Mouse (Mus musculus) adrenal gland, postnatal 14 days (tissue): ENCODE results near the gene Atad3a. TPM values are rescaled to one million over a fixed set of nuclear protein-coding genes. Genes with fewer than 3 reads are reported as not detected.
"Not testable (repeated sequence)": the region's sequence is repeated elsewhere in the genome, so short reads cannot be mapped to it uniquely, and the experiment has no call there.

Experiments
- DNase-seq: peaks from one replicate; pipeline ENCODE4 v3.0.0; 2021; ENCODE audit warnings: mixed read lengths
- total RNA-seq: library from RNA; stranded (reverse); gene quantifications from 2 replicates; pipeline ENCODE4 v1.2.3, GENCODE M21; 2021

Gene Atad3a
- total RNA-seq, 1 experiment from 2014 or later = 117 TPM

DNA sequence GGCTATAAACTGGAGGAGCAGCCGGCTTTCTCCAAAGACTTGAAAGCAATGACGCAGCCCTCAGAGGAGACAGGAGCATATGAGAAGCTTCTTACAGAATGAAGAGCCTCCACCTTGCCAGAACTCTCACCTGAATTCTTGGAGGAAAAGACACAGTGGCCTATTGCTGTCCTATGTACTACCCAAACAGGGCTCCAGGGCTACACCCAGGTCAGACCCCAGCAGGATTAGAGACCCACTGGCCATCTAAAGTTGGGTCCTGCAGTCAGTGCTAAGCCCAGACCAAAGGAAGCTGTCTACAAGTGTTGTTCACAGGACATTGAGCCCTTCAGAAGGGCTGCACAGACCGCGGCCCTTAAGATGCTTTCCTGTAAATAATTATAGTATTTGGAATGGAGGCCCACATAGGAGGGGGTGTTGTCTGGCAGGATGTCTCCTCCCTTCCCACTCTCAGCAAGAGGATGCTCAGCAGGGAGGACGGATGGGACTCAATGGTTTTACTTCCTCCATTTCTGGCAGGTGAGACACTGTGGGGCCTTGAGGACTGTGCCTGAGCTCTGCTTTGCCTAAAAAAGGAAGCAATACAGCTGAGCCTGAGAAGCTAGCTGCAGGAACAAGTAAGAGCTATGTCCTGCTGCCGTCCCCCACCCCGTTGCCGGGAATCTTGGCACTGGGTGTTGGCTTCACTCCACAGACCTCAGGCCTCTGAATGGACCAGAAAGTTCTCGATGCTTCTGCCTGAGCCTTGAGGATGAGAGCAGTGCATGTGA lies 14.3 kb upstream of the Atad3a start:
- DNase-seq = peak; percentile 66

- DNase-seq = peak; percentile 94
Observed at GRCm38 (mm10) chr4:155774280-155774754, 13.4 kb upstream of the Atad3a start, which contains the start of gene Vwa1. Gene Vwa1 (minus strand): TSS chr4:155774698.

- DNase-seq = no peak
Observed at GRCm38 (mm10) chr4:155773335-155774078, 12.6 kb upstream of the Atad3a start.

DNA sequence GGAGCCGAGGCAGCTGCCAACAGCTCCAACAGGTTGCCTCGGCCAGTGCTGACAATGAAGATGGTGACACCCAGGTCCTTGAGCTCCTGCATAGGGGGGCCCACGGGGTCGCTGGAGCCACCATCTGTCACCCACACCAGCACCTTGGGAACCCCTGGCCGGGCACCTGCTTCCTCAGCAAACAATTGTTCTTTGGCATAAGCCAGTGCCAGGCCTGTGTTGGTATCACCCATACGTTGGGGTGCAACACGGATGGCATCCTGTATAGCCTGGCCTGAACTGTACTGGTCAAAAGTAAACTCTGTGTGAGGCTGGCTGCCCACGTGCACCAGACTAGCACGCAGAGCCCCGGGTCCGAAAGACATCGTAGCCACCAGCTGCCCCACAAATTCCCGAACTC lies 11.9 kb upstream of the Atad3a start:
- DNase-seq = no peak

DNA sequence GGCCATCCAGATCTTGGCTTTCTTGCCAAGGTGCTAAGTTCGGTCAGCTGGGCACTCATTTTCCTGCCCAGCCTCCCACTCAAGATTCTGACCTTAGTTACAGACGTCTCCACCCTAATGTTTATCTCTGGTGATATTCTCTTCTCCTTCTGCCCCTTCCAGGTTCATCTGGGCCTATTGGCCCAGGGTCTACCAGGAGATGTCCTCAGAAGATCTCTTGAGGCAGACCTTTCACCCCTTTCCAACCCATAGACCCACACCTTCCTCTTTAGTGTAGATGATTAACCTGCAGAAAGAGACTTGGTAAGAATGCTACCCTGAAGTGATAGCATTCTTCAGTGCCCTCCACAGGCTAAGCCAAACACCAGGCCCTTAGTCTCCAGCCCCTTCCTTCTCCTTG lies 10.8 kb upstream of the Atad3a start:
- no peak for DNase-seq

DNA sequence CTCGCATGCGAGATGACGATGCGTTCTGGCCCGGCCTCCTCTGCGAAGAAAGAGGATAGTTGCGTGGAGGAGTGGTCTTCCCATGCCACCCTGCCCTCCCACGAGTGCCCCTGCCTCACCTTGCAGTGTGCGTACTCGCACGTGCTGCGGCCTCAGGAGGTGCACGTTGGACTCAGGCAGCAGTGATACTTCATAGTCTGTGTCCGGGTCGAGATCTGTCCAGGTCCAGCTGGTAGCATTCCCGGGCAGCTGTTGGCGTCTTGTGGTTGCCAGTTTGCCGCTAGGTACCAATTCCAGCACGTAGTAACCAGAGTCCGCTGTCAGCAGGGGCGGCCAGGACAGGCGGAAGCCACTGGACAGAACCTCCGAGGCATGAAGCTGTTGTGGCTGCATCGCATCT lies 9.7 kb upstream of the Atad3a start:
- no peak for DNase-seq

- peak; percentile 95 for DNase-seq
Observed at GRCm38 (mm10) chr4:155769880-155770512, 9.1 kb upstream of the Atad3a start.

DNA sequence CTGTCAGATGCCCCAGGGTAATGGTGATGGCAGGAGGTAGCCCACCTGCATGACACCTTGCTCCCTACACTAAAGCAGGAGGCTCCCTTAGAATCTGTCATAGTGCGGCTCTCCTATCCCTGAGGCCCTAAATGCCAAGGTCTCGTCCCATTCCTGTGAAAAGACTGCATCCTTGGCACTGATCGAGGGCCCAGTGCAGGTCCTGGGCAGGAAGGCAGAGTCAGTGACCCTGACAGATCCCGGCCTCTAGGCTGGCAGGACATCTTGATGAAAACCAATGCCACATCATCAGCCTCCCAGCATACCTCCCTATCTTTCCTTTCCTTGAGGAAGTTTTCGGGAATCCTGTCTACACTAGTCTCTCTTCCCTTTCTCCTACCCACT lies 8.6 kb upstream of the Atad3a start:
- DNase-seq = peak; percentile 64

DNA sequence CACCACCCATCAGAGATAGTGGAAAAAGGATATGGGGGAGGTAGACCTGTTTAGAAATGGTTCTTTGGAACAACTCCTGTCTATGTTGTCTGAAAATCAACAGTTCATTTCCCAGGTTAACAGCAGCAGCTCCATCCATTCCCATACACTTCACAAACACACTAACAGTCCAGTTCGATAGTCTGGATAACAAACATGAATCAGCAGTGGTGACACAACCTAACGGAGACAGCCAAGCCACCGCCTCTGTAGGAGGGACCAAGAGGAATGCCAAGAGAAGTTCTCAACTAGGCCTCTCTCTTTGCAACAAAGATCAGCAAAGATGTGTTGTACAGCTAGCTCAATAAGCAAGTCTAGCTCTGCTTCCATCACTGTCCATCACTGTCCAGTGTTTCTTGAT lies 1.5 kb upstream of the Atad3a start:
- peak; percentile 68 for DNase-seq

DNA sequence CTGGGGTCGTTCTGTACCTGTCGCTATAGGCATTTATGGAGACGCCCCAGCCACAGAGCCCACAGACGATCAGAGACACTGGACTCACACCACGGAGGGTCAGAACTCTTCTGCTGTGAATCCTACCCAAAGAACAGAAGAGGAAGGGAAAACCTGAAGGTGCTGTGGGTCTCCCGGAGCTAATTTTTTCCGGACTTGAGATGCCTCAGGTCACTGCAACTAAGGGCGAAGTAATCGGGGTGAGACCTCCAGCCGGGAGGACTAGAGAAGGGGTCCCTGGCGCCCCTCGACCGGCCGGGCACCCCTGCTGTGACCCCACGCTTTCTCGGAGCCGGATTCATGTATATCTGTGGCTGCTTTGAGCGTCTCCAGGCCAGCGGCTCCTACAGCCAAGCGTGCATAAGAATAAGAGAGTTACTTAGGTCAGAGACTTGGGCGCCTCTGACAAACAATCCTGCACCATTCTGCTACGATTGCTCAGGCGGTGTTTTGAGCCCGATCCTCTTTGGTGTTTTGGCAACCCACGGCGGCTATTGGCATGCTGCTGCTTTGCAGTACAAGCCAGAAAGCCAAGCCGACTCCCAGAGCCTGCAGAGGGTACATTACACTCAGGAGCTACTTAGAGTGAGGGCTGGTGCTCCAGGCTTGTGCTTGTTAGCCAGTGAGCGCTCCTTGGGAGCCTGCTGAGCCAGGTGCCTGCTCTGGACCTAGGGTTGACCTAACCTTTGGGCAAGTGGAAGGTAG lies 635 bp upstream of the Atad3a start:
- DNase-seq = peak; percentile 46

DNA sequence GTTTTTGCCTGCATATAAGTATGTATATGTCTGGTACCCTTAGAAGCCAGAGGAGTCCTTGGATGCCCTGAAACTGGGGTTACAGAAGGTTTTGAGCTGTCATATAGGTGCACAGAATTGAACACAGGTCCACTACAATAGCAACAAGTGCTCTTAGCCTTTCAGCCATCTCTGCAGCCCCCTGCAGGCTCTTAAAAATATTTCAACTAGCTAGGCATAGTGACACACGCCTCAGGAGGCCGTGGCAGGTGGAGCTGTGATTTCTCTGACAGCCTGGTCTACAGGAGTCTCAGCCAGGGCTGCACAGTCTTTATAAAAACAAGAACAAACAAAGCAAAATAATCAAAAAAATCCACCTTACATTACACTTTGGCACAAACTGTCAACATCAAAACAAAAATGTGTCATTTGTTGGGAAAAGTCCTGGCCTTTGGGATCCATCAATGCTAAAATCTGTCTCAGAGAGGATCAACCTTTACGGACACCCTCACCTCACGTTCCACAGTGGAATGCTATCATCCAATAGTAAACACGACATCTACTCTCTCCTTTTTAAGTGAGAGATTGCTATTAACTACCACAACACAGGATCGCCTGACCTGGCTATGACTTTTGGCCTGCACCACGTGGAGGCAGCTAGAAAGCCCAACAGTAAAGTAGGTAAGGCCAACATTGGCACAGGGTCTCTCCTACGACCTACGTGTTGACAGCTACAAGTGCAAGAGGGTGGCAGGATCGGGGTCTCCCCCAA lies 856 bp downstream of the Atad3a start:
- peak; percentile 65 for DNase-seq

- DNase-seq = no peak
Observed at GRCm38 (mm10) chr4:155757011-155757410, 3.9 kb downstream of the Atad3a start.

DNA sequence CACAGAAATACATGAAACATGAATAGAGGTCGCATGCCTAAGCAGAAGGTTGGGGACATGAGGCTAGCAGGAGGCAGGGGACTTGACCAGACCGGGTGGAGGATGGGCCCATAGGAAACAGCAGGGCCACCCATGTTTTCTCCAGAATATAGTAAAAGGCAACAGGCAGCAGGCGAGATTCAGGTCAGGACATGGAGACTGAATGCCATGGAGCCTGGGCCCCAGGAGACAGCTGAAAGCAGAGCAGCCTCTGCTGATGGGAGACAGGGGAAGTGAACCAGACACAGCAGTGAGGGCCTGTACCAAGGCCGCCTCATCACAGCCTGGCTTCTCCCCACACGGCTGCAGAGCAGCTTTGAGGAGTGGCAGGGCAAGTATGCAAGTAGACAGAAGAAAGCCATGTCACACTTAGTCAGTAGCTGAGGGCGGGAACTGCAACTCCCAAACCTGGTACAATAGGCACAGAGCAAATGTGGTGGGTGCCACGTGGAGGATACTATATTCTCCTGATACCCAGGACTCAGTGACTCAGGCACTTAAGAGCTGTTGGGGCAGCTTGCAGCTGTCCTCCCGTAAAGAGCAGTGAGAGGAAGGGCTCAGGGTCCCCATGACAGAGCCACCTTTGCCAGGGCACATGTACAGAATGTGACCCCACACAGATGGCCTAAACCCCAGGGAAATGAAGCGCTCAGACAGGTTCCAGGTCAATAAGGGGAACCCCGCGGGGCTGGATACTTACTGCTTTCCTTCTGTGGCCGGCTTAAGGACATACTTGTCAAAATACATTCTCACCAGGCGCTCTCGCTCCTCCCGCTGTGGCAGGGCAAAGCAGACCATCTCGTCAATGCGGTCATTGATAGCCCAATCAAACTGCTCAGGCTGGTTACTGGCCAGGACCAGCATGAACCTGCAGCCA lies 14.1 kb downstream of the Atad3a start:
- DNase-seq = no peak

- DNase-seq = no peak
Observed at GRCm38 (mm10) chr4:155746036-155746548, 14.8 kb downstream of the Atad3a start.

DNA sequence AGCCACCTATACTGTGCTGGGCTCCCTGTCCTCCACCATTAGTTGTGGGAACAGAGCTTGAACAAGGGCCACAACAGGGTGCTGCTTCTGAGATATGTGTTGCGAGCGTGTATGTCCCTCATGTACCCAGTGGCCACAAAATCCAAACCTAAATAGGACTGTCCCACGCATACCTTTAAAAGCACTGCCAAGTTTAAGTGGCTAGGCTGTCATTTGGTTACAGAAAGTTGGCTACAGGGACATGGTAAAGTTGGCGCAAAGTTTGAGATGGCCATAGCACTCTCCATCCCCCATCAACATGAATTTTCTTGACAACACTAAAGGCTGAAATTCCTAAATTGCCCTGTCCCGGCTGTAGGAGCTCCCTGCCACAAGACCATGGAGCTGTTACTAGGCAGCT lies 15.8 kb downstream of the Atad3a start:
- no peak for DNase-seq

GRCm38 (mm10) chr4:155744474-155744873 lies 16.4 kb downstream of the Atad3a start:
- no peak for DNase-seq

- no peak for DNase-seq
Observed at GRCm38 (mm10) chr4:155742684-155743083, 18.2 kb downstream of the Atad3a start.

DNA sequence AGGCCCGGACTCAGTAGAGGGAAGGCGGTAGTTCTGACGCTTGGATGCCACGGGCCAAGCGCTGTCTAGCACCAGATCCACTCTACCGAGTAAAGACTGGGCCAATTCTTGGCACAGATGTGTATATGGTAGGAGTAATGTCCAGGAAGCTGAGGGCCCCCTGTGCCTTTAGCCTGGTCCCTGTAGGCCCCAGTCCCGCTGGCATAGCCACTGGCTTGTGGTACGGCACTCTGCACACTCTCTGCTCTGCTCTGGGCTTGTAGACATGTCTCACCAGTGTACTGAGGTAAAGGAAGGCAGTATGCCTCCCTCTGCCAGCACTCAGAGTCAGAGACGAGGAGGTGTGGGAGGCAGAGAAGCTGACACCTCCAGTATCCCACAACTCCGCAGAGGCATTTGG lies 20.2 kb downstream of the Atad3a start:
- DNase-seq = not testable (repeated sequence)

GRCm38 (mm10) chr4:155739741-155740636 lies 20.9 kb downstream of the Atad3a start:
- DNase-seq = peak; percentile 35
